Mouse (Mus musculus) heart, adult 2 months (tissue): ENCODE measurements around the gene Pld4.

Experiments used
- CTCF ChIP-seq: fragments of 200-600 bp; IDR thresholded peaks from 2 replicates; pipeline ENCODE4 v1.8.1; 2022; ENCODE audit warnings: antibody characterized with exemption, mild to moderate bottlenecking, moderate library complexity
- EP300 ChIP-seq: fragments of 200-500 bp; IDR thresholded peaks from 2 replicates; pipeline ENCODE4 v1.6.1; 2011; ENCODE audit warnings: low read depth, low read length, control low read depth; ENCODE audit not compliant: insufficient read depth
- POLR2A ChIP-seq: fragments of 200-500 bp; IDR thresholded peaks from 2 replicates; pipeline ENCODE4 v1.6.1; 2011; ENCODE audit warnings: mild to moderate bottlenecking, low read depth, low read length, control low read depth; ENCODE audit not compliant: insufficient read depth

GRCm38 (mm10) chr12:112794998-112795397 is 34.5 kb downstream of the Pld4 start:
- TF ChIP-seq EP300 (no peak), POLR2A (no peak), CTCF (no peak)
